Mouse (Mus musculus): ENCODE measurements around the gene 4931406C07Rik. TPM values are rescaled to one million over a fixed set of nuclear protein-coding genes. Genes with fewer than 3 reads are reported as not detected.
A peak's percentile ranks its signal among the peaks of the same experiment; 100 is the strongest.
"Not testable (repeated sequence)": the region's sequence is repeated elsewhere in the genome, so short reads cannot be mapped to it uniquely, and the experiment has no call there.

The 4931406C07Rik gene
- polyA plus RNA-seq, 1 experiment from 2014 or later, result 4.4 TPM

GRCm38 (mm10) chr9:15307257-15307656 lies 1.0 kb upstream of the 4931406C07Rik start:
- Histone ChIP-seq H3K27me3 (ENCODE audit: poor library complexity, severe bottlenecking) (no peaks in the 10 kb centered on the region), H3K36me3 (replicated peaks) (peaks cover 53% of the 10 kb centered on the region), H3K9me3 (no peaks in the 10 kb centered on the region), H3K4me1 (peaks cover 30% of the 10 kb centered on the region), H3K4me3 (peak overlapping the region; percentile 87), H3K27ac (peak overlapping the region; percentile 98)
- no peak for DNase-seq (ENCODE audit: extremely low spot score, low spot score)
- 12% methylated on average over 6 of the region's 6 CpGs for WGBS

GRCm38 (mm10) chr9:15305503-15306397 lies 498 bp downstream of the 4931406C07Rik start, which contains the start of gene Taf1d:
TSS of gene Taf1d (plus strand) at chr9:15306214.
- peaks cover 38% of the 10 kb centered on the region for H3K36me3 ChIP-seq (replicated peaks)
- peak within 1 kb of the TSS; percentile 98 for H3K27ac ChIP-seq
- H3K4me3 ChIP-seq, result peak within 1 kb of the TSS; percentile 87
- peak; percentile 93 for DNase-seq (ENCODE audit: extremely low spot score, low spot score)
- H3K9me3 ChIP-seq, result no peaks in the 10 kb centered on the region
- WGBS, result 13% methylated on average over 45 of the region's 45 CpGs
- peaks cover 30% of the 10 kb centered on the region for H3K4me1 ChIP-seq
- no peaks in the 10 kb centered on the region for H3K27me3 ChIP-seq (ENCODE audit: poor library complexity, severe bottlenecking)

- peaks cover 10% of the 10 kb centered on the region for H3K36me3 ChIP-seq (replicated peaks)
- H3K4me1 ChIP-seq, result peaks cover 14% of the 10 kb centered on the region
- H3K27ac ChIP-seq, result no peak overlapping the region
- no peaks in the 10 kb centered on the region for H3K9me3 ChIP-seq
- WGBS, result 67% methylated on average over 2 of the region's 2 CpGs
- no peaks in the 10 kb centered on the region for H3K27me3 ChIP-seq (ENCODE audit: poor library complexity, severe bottlenecking)
- H3K4me3 ChIP-seq, result no peak overlapping the region
- DNase-seq (ENCODE audit: extremely low spot score, low spot score), result no peak
Measured at GRCm38 (mm10) chr9:15302881-15303280, 3.4 kb downstream of the 4931406C07Rik start.

- H3K36me3 ChIP-seq (replicated peaks); H3K27ac ChIP-seq; H3K9me3 ChIP-seq; H3K4me3 ChIP-seq; H3K27me3 ChIP-seq (ENCODE audit: poor library complexity, severe bottlenecking); DNase-seq (ENCODE audit: extremely low spot score, low spot score); H3K4me1 ChIP-seq: not testable (repeated sequence)
- WGBS, result 76% methylated on average over 6 of the region's 6 CpGs
Measured at GRCm38 (mm10) chr9:15302006-15302405, 4.2 kb downstream of the 4931406C07Rik start.

GRCm38 (mm10) chr9:15301399-15301798 lies 4.8 kb downstream of the 4931406C07Rik start:
- no peak overlapping the region for H3K27ac ChIP-seq
- no peak for DNase-seq (ENCODE audit: extremely low spot score, low spot score)

GRCm38 (mm10) chr9:15300056-15300455 lies 6.2 kb downstream of the 4931406C07Rik start:
- 86% methylated on average over 5 of the region's 5 CpGs for WGBS
- H3K9me3 ChIP-seq, result no peaks in the 10 kb centered on the region
- no peaks in the 10 kb centered on the region for H3K27me3 ChIP-seq (ENCODE audit: poor library complexity, severe bottlenecking)
- no peaks in the 10 kb centered on the region for H3K4me1 ChIP-seq
- H3K36me3 ChIP-seq (replicated peaks), result no peaks in the 10 kb centered on the region
- no peak for DNase-seq (ENCODE audit: extremely low spot score, low spot score)
- no peak overlapping the region for H3K4me3 ChIP-seq
- no peak overlapping the region for H3K27ac ChIP-seq

More at GRCm38 (mm10) chr9:15301399-15301798, 4.8 kb downstream of the 4931406C07Rik start:
- 69% methylated on average over 6 of the region's 6 CpGs for WGBS
- H3K4me3 ChIP-seq, result no peak overlapping the region
- no peaks in the 10 kb centered on the region for H3K9me3 ChIP-seq
- no peaks in the 10 kb centered on the region for H3K27me3 ChIP-seq (ENCODE audit: poor library complexity, severe bottlenecking)
- H3K4me1 ChIP-seq, result peaks cover 4% of the 10 kb centered on the region; the same call in 1 of the 2 replicates
- H3K36me3 ChIP-seq (replicated peaks), result no peaks in the 10 kb centered on the region

- H3K4me3 ChIP-seq, result no peak overlapping the region
- no peak for DNase-seq (ENCODE audit: extremely low spot score, low spot score)
- H3K27ac ChIP-seq, result no peak overlapping the region
- WGBS, result 78% methylated on average over 2 of the region's 2 CpGs
- no peaks in the 10 kb centered on the region for H3K36me3 ChIP-seq (replicated peaks)
- no peaks in the 10 kb centered on the region for H3K4me1 ChIP-seq
- no peaks in the 10 kb centered on the region for H3K27me3 ChIP-seq (ENCODE audit: poor library complexity, severe bottlenecking)
- H3K9me3 ChIP-seq, result no peaks in the 10 kb centered on the region
Measured at GRCm38 (mm10) chr9:15298451-15298850, 7.8 kb downstream of the 4931406C07Rik start.

- Histone ChIP-seq H3K9me3 (no peaks in the 10 kb centered on the region), H3K27me3 (ENCODE audit: poor library complexity, severe bottlenecking) (no peaks in the 10 kb centered on the region), H3K36me3 (replicated peaks) (no peaks in the 10 kb centered on the region), H3K27ac (no peak overlapping the region), H3K4me3 (no peak overlapping the region), H3K4me1 (no peaks in the 10 kb centered on the region)
- DNase-seq (ENCODE audit: extremely low spot score, low spot score), result no peak
- WGBS, result 90% methylated on average over 7 of the region's 7 CpGs
Measured at GRCm38 (mm10) chr9:15297112-15297511, 9.1 kb downstream of the 4931406C07Rik start.

- no peak for DNase-seq (ENCODE audit: extremely low spot score, low spot score)
- no peaks in the 10 kb centered on the region for H3K27me3 ChIP-seq (ENCODE audit: poor library complexity, severe bottlenecking)
- no peak overlapping the region for H3K27ac ChIP-seq
- H3K9me3 ChIP-seq, result no peaks in the 10 kb centered on the region
- no peaks in the 10 kb centered on the region for H3K36me3 ChIP-seq (replicated peaks)
- WGBS, result 91% methylated on average over 6 of the region's 6 CpGs
- H3K4me3 ChIP-seq, result no peak overlapping the region
- H3K4me1 ChIP-seq, result no peaks in the 10 kb centered on the region
Measured at GRCm38 (mm10) chr9:15289251-15289650, 17.0 kb downstream of the 4931406C07Rik start.

- Histone ChIP-seq H3K36me3 (replicated peaks) (no peaks in the 10 kb centered on the region), H3K9me3 (no peaks in the 10 kb centered on the region), H3K4me1 (no peaks in the 10 kb centered on the region), H3K27ac (no peak overlapping the region), H3K27me3 (ENCODE audit: poor library complexity, severe bottlenecking) (no peaks in the 10 kb centered on the region), H3K4me3 (no peak overlapping the region)
- WGBS, result 92% methylated on average over 3 of the region's 3 CpGs
- no peak for DNase-seq (ENCODE audit: extremely low spot score, low spot score)
Measured at GRCm38 (mm10) chr9:15288402-15288801, 17.8 kb downstream of the 4931406C07Rik start.

GRCm38 (mm10) chr9:15287846-15288245 lies 18.4 kb downstream of the 4931406C07Rik start:
- 48% methylated on average over 6 of the region's 6 CpGs for WGBS
- Histone ChIP-seq H3K4me1 (no peaks in the 10 kb centered on the region), H3K4me3 (no peak overlapping the region), H3K27ac (no peak overlapping the region), H3K27me3 (ENCODE audit: poor library complexity, severe bottlenecking) (no peaks in the 10 kb centered on the region), H3K36me3 (replicated peaks) (no peaks in the 10 kb centered on the region), H3K9me3 (no peaks in the 10 kb centered on the region)
- DNase-seq (ENCODE audit: extremely low spot score, low spot score), result no peak

GRCm38 (mm10) chr9:15285443-15285842 lies 20.8 kb downstream of the 4931406C07Rik start:
- 65% methylated on average over 3 of the region's 3 CpGs for WGBS
- Histone ChIP-seq H3K27me3 (ENCODE audit: poor library complexity, severe bottlenecking) (no peaks in the 10 kb centered on the region), H3K36me3 (replicated peaks) (no peaks in the 10 kb centered on the region), H3K27ac (no peak overlapping the region), H3K9me3 (no peaks in the 10 kb centered on the region), H3K4me3 (no peak overlapping the region), H3K4me1 (peaks cover 9% of the 10 kb centered on the region)
- DNase-seq (ENCODE audit: extremely low spot score, low spot score), result no peak

- peak overlapping the region; percentile 98 for H3K4me3 ChIP-seq
- H3K4me1 ChIP-seq, result peaks cover 24% of the 10 kb centered on the region
- DNase-seq (ENCODE audit: extremely low spot score, low spot score), result no peak
- H3K9me3 ChIP-seq, result no peaks in the 10 kb centered on the region
- H3K27ac ChIP-seq, result peak overlapping the region; percentile 92
- H3K36me3 ChIP-seq (replicated peaks), result peaks cover 19% of the 10 kb centered on the region
- H3K27me3 ChIP-seq (ENCODE audit: poor library complexity, severe bottlenecking), result no peaks in the 10 kb centered on the region
- 50% methylated on average over 5 of the region's 5 CpGs for WGBS
Measured at GRCm38 (mm10) chr9:15280491-15280879, 25.8 kb downstream of the 4931406C07Rik start.

Measured in forebrain, embryonic 10.5 days (tissue).